Mouse (Mus musculus): ENCODE measurements around the gene Krtap9-3. TPM values are rescaled to one million over a fixed set of nuclear protein-coding genes. Genes with fewer than 3 reads are reported as not detected.
A peak's percentile ranks its signal among the peaks of the same experiment; 100 is the strongest.
"Not testable (repeated sequence)": the region's sequence is repeated elsewhere in the genome, so short reads cannot be mapped to it uniquely, and the experiment has no call there.

The Krtap9-3 gene
- polyA plus RNA-seq, 1 experiment from 2014 or later, result not detected

DNA sequence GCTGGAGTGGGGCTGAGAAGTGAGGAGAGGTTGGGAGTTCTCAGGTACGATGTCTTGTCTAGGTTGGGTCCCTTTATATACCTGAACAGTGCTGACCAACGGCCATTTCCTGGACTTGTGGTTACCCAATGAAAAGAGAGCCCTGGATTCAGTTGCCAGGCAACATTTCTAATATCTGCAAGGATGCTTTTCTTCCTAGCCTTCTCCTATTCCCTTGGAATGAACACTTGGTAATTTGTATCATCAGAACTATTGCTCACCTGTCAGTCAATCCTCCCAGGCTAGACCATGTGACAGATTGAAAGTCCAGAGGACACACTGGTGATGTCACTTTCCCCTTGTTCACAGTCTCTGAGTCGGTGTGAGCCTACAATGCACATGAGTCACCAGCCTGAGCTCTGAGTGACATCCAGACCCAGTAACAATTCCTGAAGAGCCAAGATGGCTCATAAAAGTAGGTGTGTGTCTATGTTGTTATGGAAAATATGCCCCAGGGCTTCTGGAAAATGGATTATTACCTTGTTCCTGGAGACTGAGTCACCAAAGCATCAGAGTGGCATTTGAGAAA is 17.0 kb upstream of the Krtap9-3 start, which contains the start of gene Krtap2-4:
Gene Krtap2-4 (minus strand): TSS at position 51 of the 568 bp plus-strand sequence.
- no peak within 1 kb of the TSS for H3K27ac ChIP-seq
- H3K27me3 ChIP-seq, result no peaks in the 10 kb centered on the region
- ATAC-seq (ENCODE audit: insufficient number of reproducible peaks, insufficient read depth, low FRiP score, low TSS enrichment, low read depth), result no peak
- no peak within 1 kb of the TSS for H3K9ac ChIP-seq (replicated peaks)
- 63% methylated on average over 3 of the region's 3 CpGs for WGBS
- no peaks in the 10 kb centered on the region for H3K36me3 ChIP-seq
- H3K9me3 ChIP-seq, result no peaks in the 10 kb centered on the region
- no peak within 1 kb of the TSS for H3K4me3 ChIP-seq (replicated peaks)
- H3K4me1 ChIP-seq (replicated peaks), result no peaks in the 10 kb centered on the region
- no peak within 1 kb of the TSS for H3K4me2 ChIP-seq

DNA sequence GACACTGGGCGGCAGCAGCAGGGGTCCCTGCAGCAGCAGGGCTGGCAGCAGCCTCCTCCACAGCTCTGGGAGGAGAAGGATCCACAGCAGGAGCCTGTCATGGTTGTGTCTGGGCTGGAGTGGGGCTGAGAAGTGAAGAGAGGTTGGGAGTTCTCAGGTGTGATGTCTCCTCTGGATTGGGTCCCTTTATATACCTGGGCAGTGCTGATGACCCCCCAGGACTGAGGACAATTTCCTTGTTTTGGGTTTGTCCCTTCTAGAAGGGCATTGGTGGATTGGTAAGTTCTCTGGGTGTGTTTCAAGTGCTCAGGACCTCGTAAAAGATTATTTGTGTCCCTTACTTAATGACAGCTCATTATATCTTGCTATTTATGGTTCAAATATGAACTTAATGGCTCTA is 12.2 kb upstream of the Krtap9-3 start, which contains the start of gene Gm11937:
Gene Gm11937 (minus strand): TSS at position 101 of the 400 bp plus-strand sequence.
- H3K27me3 ChIP-seq; H3K4me1 ChIP-seq (replicated peaks); H3K27ac ChIP-seq; H3K36me3 ChIP-seq; ATAC-seq (ENCODE audit: insufficient number of reproducible peaks, insufficient read depth, low FRiP score, low TSS enrichment, low read depth); H3K9me3 ChIP-seq; H3K4me3 ChIP-seq (replicated peaks); H3K9ac ChIP-seq (replicated peaks); H3K4me2 ChIP-seq: not testable (repeated sequence)
- WGBS, result 47% methylated on average over 1 of the region's 2 CpGs

DNA sequence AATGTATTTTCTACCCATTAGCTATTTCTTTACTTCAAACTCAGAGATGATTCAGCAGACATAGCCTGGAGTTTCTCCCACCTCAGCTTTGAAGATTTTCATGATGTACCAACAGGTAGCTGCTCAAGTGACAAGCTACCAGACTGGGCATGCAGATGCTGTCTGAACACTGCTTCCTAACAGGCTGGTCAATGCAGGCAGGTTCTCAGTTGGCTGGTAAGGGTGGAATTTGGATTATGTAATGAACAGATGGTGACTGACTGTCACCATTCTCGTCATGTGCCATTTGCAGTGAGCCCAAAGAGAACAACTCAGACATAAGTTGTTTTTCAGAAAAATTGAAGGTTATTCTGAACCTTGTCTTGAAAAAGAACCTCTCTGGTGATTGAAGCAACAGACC is 11.2 kb upstream of the Krtap9-3 start:
- H3K4me1 ChIP-seq (replicated peaks), result no peaks in the 10 kb centered on the region
- no peak overlapping the region for H3K4me2 ChIP-seq
- no peak overlapping the region for H3K4me3 ChIP-seq (replicated peaks)
- no peaks in the 10 kb centered on the region for H3K9me3 ChIP-seq
- ATAC-seq (ENCODE audit: insufficient number of reproducible peaks, insufficient read depth, low FRiP score, low TSS enrichment, low read depth), result no peak
- H3K27ac ChIP-seq, result no peak overlapping the region
- H3K36me3 ChIP-seq, result no peaks in the 10 kb centered on the region
- no peak overlapping the region for H3K9ac ChIP-seq (replicated peaks)
- WGBS, result 73% methylated on average over 1 of the region's 1 CpGs
- H3K27me3 ChIP-seq, result no peaks in the 10 kb centered on the region

DNA sequence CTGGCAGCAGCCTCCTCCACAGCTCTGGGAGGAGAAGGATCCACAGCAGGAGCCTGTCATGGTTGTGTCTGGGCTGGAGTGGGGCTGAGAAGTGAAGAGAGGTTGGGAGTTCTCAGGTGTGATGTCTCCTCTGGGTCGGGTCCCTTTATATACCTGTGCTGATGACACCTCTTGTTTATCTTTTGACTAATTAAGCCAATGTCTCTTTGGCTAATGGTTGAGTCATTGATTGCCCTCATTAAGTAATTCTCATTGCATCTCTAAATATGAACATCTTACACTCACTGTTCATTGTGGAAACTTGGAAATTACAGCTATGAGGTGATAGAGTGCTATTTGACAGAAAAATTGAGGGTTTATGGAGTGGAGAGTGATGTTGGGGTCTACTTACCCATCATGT is 5.3 kb upstream of the Krtap9-3 start, which contains the start of gene Gm11938:
Gene Gm11938 (minus strand): TSS at position 101 of the 400 bp plus-strand sequence.
- H3K27ac ChIP-seq; H3K4me2 ChIP-seq; H3K4me3 ChIP-seq (replicated peaks); H3K27me3 ChIP-seq; H3K36me3 ChIP-seq; ATAC-seq (ENCODE audit: insufficient number of reproducible peaks, insufficient read depth, low FRiP score, low TSS enrichment, low read depth); H3K9ac ChIP-seq (replicated peaks); H3K4me1 ChIP-seq (replicated peaks); H3K9me3 ChIP-seq: not testable (repeated sequence)
- WGBS, result 46% methylated on average over 1 of the region's 1 CpGs

DNA sequence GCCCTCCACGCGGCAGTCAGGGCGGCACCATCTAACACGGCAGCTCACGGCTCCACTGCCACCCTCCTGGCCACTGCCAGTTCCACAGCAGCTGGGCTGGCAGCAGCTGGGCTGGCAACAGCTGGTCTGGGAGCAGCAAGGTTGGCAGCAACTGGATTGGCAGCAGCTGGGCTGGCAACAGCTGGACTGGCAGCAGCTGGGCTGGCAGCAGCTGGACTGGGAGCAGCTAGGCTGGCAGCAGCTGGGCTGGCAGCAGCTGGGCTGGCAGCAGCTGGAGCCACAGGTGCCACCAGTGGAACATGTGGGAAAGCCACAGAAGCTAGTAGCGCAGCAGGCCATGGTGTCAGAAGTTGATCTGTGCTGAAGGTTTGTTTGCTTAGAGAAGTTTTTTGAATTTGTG is 6.9 kb downstream of the Krtap9-3 start, which contains the start of gene Krtap1-3:
Gene Krtap1-3 (minus strand): TSS at position 359 of the 400 bp plus-strand sequence.
- no peaks in the 10 kb centered on the region for H3K9me3 ChIP-seq
- H3K27ac ChIP-seq, result no peak within 1 kb of the TSS
- WGBS, result 75% methylated on average over 6 of the region's 6 CpGs
- no peak within 1 kb of the TSS for H3K9ac ChIP-seq (replicated peaks)
- no peaks in the 10 kb centered on the region for H3K27me3 ChIP-seq
- H3K4me2 ChIP-seq, result no peak within 1 kb of the TSS
- H3K36me3 ChIP-seq, result no peaks in the 10 kb centered on the region
- H3K4me3 ChIP-seq (replicated peaks), result no peak within 1 kb of the TSS
- no peaks in the 10 kb centered on the region for H3K4me1 ChIP-seq (replicated peaks)
- no peak for ATAC-seq (ENCODE audit: insufficient number of reproducible peaks, insufficient read depth, low FRiP score, low TSS enrichment, low read depth)

DNA sequence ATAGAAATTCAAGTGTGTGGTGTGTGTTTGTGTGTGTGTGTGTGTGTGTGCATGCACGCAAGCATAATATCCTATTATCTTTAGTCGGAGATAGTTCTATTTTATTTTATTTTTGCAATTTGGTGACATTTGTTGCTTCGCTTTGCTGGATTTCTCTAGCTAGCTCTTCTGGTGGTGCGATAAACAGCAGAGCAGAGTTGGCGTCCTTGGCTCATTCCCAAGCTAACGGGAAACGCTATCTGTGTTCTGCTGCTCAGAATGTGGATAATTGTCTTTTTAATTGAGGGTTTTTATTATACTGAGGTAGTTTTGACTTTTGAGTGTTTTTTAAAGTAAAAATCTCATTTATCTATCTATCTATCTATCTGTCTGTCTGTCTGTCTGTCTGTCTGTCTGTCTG is 12.8 kb downstream of the Krtap9-3 start:
- Histone ChIP-seq H3K9me3 (no peaks in the 10 kb centered on the region), H3K9ac (replicated peaks) (no peak overlapping the region), H3K4me2 (no peak overlapping the region), H3K4me3 (replicated peaks) (no peak overlapping the region), H3K36me3 (no peaks in the 10 kb centered on the region), H3K27ac (no peak overlapping the region), H3K27me3 (no peaks in the 10 kb centered on the region), H3K4me1 (replicated peaks) (no peaks in the 10 kb centered on the region)
- ATAC-seq (ENCODE audit: insufficient number of reproducible peaks, insufficient read depth, low FRiP score, low TSS enrichment, low read depth), result no peak
- WGBS, result 88% methylated on average over 7 of the region's 7 CpGs

DNA sequence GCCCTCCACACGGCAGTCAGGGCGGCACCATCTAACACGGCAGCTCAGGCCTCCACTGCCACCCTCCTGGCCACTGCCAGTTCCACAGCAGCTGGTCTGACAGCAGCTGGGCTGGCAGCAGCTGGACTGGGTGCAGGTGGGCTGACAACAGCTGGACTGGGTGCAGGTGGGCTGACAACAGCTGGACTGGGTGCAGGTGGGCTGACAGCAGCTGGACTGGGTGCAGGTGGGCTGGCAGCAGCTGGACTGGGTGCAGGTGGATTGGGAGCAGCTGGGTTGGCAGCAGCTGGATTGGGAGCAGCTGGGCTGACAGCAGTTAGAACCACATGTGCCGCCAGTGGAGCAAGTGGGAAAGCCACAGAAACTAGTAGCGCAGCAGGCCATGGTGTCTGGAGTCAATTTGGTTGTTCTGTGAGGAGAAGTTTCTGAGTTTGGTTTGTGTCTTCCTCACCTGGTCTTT is 14.6 kb downstream of the Krtap9-3 start, which contains the start of gene Krtap1-4:
Gene Krtap1-4 (minus strand): TSS at position 410 of the 460 bp plus-strand sequence.
- Histone ChIP-seq H3K4me3 (replicated peaks) (no peak within 1 kb of the TSS), H3K27ac (no peak within 1 kb of the TSS), H3K36me3 (no peaks in the 10 kb centered on the region), H3K9ac (replicated peaks) (no peak within 1 kb of the TSS), H3K9me3 (no peaks in the 10 kb centered on the region), H3K4me1 (replicated peaks) (no peaks in the 10 kb centered on the region), H3K4me2 (no peak within 1 kb of the TSS), H3K27me3 (no peaks in the 10 kb centered on the region)
- WGBS, result 67% methylated on average over 5 of the region's 5 CpGs
- no peak for ATAC-seq (ENCODE audit: insufficient number of reproducible peaks, insufficient read depth, low FRiP score, low TSS enrichment, low read depth)

DNA sequence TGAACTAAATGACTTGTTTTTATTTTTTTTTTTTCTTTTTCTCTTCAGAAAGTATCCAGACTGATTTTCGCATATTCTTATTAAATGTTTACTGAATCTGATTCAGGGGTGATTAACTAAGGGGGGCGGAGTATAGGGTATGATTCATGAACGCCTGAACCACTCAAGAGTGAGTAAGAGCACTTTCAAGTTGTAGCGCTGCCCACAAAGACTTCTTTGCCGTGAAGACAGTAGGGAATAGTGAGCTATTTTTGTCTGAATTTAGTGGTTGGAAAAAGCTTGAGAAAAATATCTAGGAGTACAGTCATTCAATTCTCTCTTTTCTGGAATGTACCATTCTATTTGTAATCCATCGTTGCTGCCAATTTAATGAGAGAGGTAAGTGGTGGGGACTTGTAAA is 16.3 kb downstream of the Krtap9-3 start:
- WGBS, result 86% methylated on average over 6 of the region's 6 CpGs
- Histone ChIP-seq H3K36me3 (no peaks in the 10 kb centered on the region), H3K9me3 (no peaks in the 10 kb centered on the region), H3K9ac (replicated peaks) (no peak overlapping the region), H3K4me2 (no peak overlapping the region), H3K27me3 (no peaks in the 10 kb centered on the region), H3K4me1 (replicated peaks) (no peaks in the 10 kb centered on the region), H3K27ac (no peak overlapping the region), H3K4me3 (replicated peaks) (no peak overlapping the region)
- no peak for ATAC-seq (ENCODE audit: insufficient number of reproducible peaks, insufficient read depth, low FRiP score, low TSS enrichment, low read depth)

DNA sequence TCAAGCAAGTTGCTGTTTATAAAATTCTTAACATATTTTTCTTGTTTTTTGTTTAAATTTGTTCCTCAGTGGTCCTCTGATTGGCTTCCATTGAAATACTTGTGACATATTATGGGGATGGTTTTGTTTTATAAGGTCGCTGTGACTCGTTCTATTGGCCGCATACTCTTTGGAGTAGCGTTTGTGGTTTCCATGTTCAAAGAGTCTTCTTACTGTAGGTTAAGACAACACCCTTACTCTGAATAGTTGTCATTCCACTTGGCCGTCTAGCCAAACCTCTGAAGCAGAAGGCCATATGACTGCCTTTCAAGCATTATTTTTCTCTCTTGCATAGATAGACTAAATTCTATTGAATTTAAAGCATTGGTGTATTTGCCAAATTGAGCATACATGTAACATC is 16.9 kb downstream of the Krtap9-3 start:
- H3K4me1 ChIP-seq (replicated peaks), result no peaks in the 10 kb centered on the region
- H3K4me2 ChIP-seq, result no peak overlapping the region
- H3K27ac ChIP-seq, result no peak overlapping the region
- ATAC-seq (ENCODE audit: insufficient number of reproducible peaks, insufficient read depth, low FRiP score, low TSS enrichment, low read depth), result no peak
- H3K9ac ChIP-seq (replicated peaks), result no peak overlapping the region
- no peaks in the 10 kb centered on the region for H3K9me3 ChIP-seq
- H3K36me3 ChIP-seq, result no peaks in the 10 kb centered on the region
- no peaks in the 10 kb centered on the region for H3K27me3 ChIP-seq
- no peak overlapping the region for H3K4me3 ChIP-seq (replicated peaks)
- 91% methylated on average over 5 of the region's 5 CpGs for WGBS

DNA sequence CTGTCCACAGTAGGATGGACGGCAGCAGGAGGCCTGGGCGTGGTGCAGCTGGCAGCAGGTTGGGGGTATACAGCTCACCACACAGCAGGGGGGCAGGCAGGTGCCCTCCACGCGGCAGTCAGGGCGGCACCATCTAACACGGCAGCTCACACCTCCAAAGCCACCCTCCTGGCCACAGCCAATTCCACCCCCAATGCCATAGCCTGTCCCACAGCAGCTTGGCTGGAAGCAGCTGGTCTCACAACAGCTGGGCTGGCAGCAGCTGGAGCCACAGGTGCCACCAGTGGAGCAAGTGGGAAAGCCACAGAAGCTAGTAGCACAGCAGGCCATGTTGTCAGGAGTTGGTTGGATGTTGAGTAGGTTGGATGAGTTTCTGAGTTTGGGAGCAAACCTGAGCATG is 17.3 kb downstream of the Krtap9-3 start, which contains the start of gene Krtap1-5:
Gene Krtap1-5 (minus strand): TSS at position 381 of the 400 bp plus-strand sequence.
- Histone ChIP-seq H3K27ac (no peak within 1 kb of the TSS), H3K36me3 (no peaks in the 10 kb centered on the region), H3K4me2 (no peak within 1 kb of the TSS), H3K9ac (replicated peaks) (no peak within 1 kb of the TSS), H3K27me3 (no peaks in the 10 kb centered on the region), H3K4me1 (replicated peaks) (no peaks in the 10 kb centered on the region), H3K9me3 (no peaks in the 10 kb centered on the region), H3K4me3 (replicated peaks) (no peak within 1 kb of the TSS)
- WGBS, result 90% methylated on average over 6 of the region's 6 CpGs
- no peak for ATAC-seq (ENCODE audit: insufficient number of reproducible peaks, insufficient read depth, low FRiP score, low TSS enrichment, low read depth)

DNA sequence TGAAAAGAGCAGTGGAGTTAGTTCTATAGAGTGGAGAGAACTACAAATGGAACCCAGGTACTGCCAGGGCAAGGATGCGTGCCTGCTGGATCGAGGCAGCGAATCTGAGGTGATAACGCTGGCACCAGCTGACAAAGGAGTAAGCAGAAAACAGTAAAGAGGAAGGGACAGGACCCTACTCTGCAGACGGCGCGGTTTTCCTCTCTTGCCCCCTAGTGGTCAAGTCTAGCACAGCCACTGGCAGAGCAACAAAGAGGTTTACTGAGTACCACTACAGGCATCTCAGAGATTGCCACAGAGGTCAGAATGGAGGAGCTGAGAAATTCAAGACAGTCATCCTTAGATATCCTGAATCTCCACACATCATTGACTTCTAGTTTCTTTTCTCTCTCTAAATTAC is 23.8 kb downstream of the Krtap9-3 start:
- ATAC-seq (ENCODE audit: insufficient number of reproducible peaks, insufficient read depth, low FRiP score, low TSS enrichment, low read depth), result peak; percentile 52; the same call in 1 of the 2 replicates
- no peaks in the 10 kb centered on the region for H3K36me3 ChIP-seq
- H3K9ac ChIP-seq (replicated peaks), result peak overlapping the region; percentile 42; the same call in 1 of the 2 replicates
- H3K9me3 ChIP-seq, result no peaks in the 10 kb centered on the region
- H3K4me3 ChIP-seq (replicated peaks), result 0 out of 2 replicates have a peak overlapping the region, but pooled peaks have one; percentile 15
- WGBS, result 5% methylated on average over 7 of the region's 7 CpGs
- peak overlapping the region; percentile 45 for H3K4me2 ChIP-seq
- H3K27ac ChIP-seq, result no peak overlapping the region
- no peaks in the 10 kb centered on the region for H3K27me3 ChIP-seq
- no peaks in the 10 kb centered on the region for H3K4me1 ChIP-seq (replicated peaks)

DNA sequence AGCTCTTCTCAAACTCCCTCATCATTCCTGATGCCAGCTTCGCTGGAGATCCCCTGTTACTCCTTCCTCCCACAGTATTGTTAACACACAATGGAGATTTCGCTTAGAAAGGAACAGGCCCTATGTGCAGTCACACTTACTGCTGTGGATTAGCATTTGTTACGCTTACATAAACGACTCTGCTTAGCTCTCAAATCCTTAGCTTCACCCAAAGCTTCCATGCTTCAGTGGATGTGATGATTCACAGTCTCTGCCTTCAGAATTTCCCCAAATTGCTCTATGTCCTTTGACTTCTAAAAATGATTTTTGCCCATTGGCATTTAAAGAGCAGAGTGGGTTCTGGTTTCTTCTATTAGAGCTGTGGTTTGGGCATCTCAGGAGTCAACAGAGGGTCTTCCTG is 24.7 kb downstream of the Krtap9-3 start:
- no peaks in the 10 kb centered on the region for H3K36me3 ChIP-seq
- no peak overlapping the region for H3K9ac ChIP-seq (replicated peaks)
- H3K4me3 ChIP-seq (replicated peaks), result no peak overlapping the region
- H3K27me3 ChIP-seq, result no peaks in the 10 kb centered on the region
- no peaks in the 10 kb centered on the region for H3K9me3 ChIP-seq
- no peaks in the 10 kb centered on the region for H3K4me1 ChIP-seq (replicated peaks)
- no peak overlapping the region for H3K27ac ChIP-seq
- WGBS, result 75% methylated on average over 4 of the region's 4 CpGs
- H3K4me2 ChIP-seq, result no peak overlapping the region
- no peak for ATAC-seq (ENCODE audit: insufficient number of reproducible peaks, insufficient read depth, low FRiP score, low TSS enrichment, low read depth)
